Mouse (Mus musculus): Measurements from ENCODE around the gene Acadm.

The Acadm gene

DNA sequence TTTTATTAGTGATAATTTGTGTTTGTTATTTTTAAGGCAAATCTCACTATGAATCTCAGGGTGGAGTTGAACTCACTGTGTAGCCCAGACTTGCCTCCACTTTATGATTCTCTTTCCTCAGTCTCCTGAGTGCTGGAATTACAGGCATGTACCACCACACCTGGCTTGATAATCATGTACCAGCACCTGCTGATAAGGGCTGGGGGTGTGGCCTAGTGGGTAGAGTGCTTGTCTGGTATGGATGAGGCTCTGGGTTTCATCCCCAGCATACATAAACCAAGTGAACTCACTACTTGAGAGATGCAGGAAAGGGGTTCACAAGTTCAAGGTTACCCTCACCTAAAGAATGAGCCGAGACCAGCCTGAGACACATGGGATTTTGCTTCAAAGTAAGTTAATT, 42.5 kb downstream of the Acadm start:
- DNase-seq (ENCODE audit: low spot score): no peak

DNA sequence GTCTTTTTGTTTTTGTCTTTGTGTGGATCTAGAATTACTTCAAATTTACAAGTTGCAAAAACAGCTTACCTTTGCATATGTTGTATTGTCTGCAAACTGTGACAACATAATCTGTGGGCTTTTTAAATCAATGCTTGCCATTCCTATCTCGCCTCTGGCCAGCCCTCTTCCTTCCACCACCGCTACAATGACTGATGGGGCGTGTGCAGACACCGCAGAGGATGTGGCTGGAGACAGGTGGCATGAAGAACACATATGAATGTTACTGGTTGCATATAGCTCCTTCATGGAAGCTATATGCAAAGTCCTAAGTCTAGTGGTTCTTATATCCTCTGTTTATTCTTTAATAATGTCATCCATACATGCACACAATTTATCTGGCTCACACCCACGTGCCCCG, 47.2 kb downstream of the Acadm start:
- DNase-seq (ENCODE audit: low spot score): no peak

DNA sequence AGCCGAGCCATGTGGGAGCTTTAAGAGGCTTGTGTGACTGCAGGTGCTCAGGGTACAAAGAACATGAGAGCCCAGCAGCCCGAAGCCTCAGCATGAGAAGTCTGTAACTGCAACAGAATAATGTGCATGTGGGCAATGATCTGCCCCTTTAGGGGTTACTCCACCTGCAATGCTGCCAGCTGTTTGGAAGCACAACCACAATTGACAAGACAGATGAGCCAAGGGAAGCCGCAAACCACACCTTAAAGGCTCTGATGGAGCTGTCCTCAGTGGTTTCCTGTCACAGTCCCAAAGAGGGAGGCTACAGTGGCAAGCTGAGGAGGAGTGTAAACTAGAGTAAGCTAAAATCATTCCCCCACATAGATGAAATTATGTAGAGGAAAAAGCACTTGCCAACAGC, 49.0 kb downstream of the Acadm start:
- DNase-seq (ENCODE audit: low spot score): no peak

DNA sequence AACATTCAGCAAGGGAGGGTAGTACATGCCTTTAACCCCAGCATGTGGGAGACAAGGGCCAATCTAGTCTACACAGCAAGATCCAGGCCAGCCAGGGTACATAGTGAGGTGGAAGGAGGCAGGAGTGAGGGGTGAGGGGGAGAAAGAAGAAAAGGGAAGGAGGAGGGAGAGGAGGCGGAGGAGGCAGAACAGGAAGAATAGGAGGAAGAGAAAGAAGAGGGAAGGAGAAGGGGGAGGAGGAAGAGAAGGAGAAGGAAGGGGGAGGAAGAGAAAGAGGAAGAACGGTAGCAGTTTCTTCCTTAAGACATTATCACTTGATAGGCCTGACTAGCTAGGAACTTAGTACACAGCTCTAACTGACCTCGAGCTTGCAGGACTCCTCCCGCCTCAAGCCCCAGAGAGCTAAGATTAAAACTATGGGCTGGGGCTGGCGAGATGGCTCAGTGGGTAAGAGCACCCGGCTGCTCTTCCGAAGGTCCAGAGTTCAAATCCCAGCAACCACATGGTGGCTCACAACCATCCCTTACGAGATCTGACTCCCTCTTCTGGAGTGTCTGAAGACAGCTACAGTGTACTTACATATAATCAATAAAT, 55.1 kb downstream of the Acadm start:
- no peak for DNase-seq (ENCODE audit: low spot score)

DNA sequence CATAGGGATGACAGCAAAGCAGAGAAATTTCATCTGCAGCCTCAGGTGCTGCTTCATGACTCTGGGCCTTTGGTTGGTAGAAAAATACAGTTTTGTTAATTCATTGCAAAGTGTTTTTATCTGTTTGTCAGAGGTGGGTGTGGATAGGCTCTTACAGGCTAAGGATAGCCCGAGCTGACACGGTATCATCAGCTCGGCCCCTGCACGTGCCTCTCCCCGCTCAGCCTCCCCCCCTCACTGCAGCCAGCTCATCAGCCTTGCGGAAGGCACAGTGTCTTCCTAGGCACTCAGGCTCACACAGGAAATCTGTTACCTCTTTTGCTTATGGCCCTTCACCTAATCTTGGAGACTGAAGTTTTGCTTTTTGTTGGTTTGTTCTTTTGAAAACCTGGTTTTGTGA, 56.3 kb downstream of the Acadm start:
- DNase-seq (ENCODE audit: low spot score): no peak

DNA sequence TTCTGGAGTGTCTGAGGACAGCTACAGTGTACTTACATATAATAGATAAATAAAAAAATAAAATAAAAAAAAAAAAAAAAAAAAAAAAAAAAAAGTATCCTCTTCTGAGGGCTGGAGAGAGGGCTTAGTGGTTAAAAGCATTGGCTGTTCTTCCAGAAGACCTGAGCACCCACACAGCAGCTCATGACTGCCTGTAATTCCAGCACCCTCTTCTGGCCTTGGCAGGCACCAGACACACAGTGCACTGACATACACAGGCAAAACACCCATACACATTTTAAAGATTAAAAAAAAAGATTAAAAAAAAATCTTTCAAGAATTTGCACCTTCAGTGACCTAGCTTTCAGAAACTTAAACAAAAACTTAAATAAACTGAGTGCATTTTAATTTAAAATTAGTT, 58.1 kb downstream of the Acadm start:
- DNase-seq (ENCODE audit: low spot score): no peak
